Mouse (Mus musculus) gastrocnemius, postnatal 4 days (tissue): Measurements from ENCODE around the gene Fbxo11. TPM values are rescaled to one million over a fixed set of nuclear protein-coding genes. Genes with fewer than 3 reads are reported as not detected.
A peak's percentile ranks its signal among the peaks of the same experiment; 100 is the strongest.
"Not testable (repeated sequence)": the region's sequence is repeated elsewhere in the genome, so short reads cannot be mapped to it uniquely, and the experiment has no call there.

Experiments used
- DNase-seq, 2 experiments: peaks; one replicate each; pipeline ENCODE4 v3.0.0; 2021 to 2022; ENCODE audit warnings: low spot score in 2 of 2, mixed read lengths in 2 of 2
- total RNA-seq, 2 experiments: library from RNA; stranded (reverse); gene quantifications; 2 replicates each; pipeline ENCODE4 v1.2.3; 2021

Fbxo11 gene
- total RNA-seq, 2 experiments from 2014 or later, result 53.3 to 59.6 TPM

GRCm38 (mm10) chr17:87971696-87972591 lies 93.1 kb downstream of the Fbxo11 start:
- DNase-seq, result not testable (repeated sequence)

- DNase-seq, result not testable (repeated sequence)
Observed at GRCm38 (mm10) chr17:87968483-87968926, 96.6 kb downstream of the Fbxo11 start.

GRCm38 (mm10) chr17:87963081-87964075 lies 101.7 kb downstream of the Fbxo11 start:
- DNase-seq, result no peak

- DNase-seq, result not testable (repeated sequence)
Observed at GRCm38 (mm10) chr17:87959931-87960330, 105.2 kb downstream of the Fbxo11 start.

- not testable (repeated sequence) for DNase-seq
Observed at GRCm38 (mm10) chr17:87959406-87959805, 105.7 kb downstream of the Fbxo11 start.

GRCm38 (mm10) chr17:87958283-87958682 lies 106.8 kb downstream of the Fbxo11 start:
- no peak for DNase-seq

GRCm38 (mm10) chr17:87957096-87957840 lies 107.8 kb downstream of the Fbxo11 start:
- DNase-seq, result no peak

- not testable (repeated sequence) for DNase-seq
Observed at GRCm38 (mm10) chr17:87954618-87955124, 110.4 kb downstream of the Fbxo11 start.

GRCm38 (mm10) chr17:87948965-87949584 lies 116.0 kb downstream of the Fbxo11 start:
- peak; percentile 69 for DNase-seq

Other genes with a start within 250 kb of the Fbxo11 start
- not detected for gene Rpl36-ps4, start 144.3 kb downstream of the Fbxo11 start, total RNA-seq
- gene Msh6, start 90.2 kb downstream of the Fbxo11 start, total RNA-seq, result 10 to 100 TPM; 15.3 to 17.0 TPM